Mouse (Mus musculus) MEL (cell line): Measurements from ENCODE around the gene Hist2h3c1. TPM values are rescaled to one million over a fixed set of nuclear protein-coding genes. Genes with fewer than 3 reads are reported as not detected.

Source experiments
- DNase-seq: peaks from one replicate; pipeline ENCODE4 v3.0.0; 2011; ENCODE audit warnings: low read depth, low spot score
- H3K27ac ChIP-seq: 2 replicates; pipeline ENCODE4 v1.5.1; 2012; ENCODE audit warnings: low read depth, mild to moderate bottlenecking, control low read depth, low read length, moderate library complexity; ENCODE audit not compliant: control insufficient read depth
- H3K27me3 ChIP-seq, 2 experiments: fragments of 150-350 bp in 1 of 2; sonication (generic) in 1 of 2; 2 replicates each; pipeline ENCODE4 v1.6.1; 2012; ENCODE audit warnings: low read length in 2 of 2, mild to moderate bottlenecking in 2 of 2, improper control_type of control experiment in 1 of 2, moderate library complexity in 1 of 2; ENCODE audit not compliant: insufficient read depth in 2 of 2, control insufficient read depth in 1 of 2
- H3K36me3 ChIP-seq, 2 experiments: 2 replicates each; pipeline ENCODE4 v1.6.1; 2012 to 2014; ENCODE audit warnings: low read length in 2 of 2, improper control_type of control experiment in 1 of 2, inconsistent platforms in 1 of 2, mild to moderate bottlenecking in 1 of 2; ENCODE audit not compliant: insufficient read depth in 2 of 2, control insufficient read depth in 1 of 2
- H3K4me1 ChIP-seq, 2 experiments: fragments of 150-350 bp in 1 of 2; sonication (generic) in 1 of 2; 2 replicates each; pipeline ENCODE4 v1.6.1; 2012; ENCODE audit warnings: low read length in 2 of 2, improper control_type of control experiment in 1 of 2, mild to moderate bottlenecking in 1 of 2; ENCODE audit not compliant: insufficient read depth in 2 of 2, control insufficient read depth in 1 of 2
- H3K4me3 ChIP-seq, 2 experiments: fragments of 150-350 bp in 1 of 2; sonication (generic) in 1 of 2; 2 replicates each; pipeline ENCODE4 v1.5.1; 2012; ENCODE audit warnings: low read depth in 2 of 2, low read length in 2 of 2, mild to moderate bottlenecking in 2 of 2, moderate library complexity in 2 of 2, control low read depth in 1 of 2, improper control_type of control experiment in 1 of 2; ENCODE audit not compliant: control insufficient read depth in 1 of 2, insufficient read depth in 1 of 2
- H3K79me2 ChIP-seq: 2 replicates; pipeline ENCODE4 v1.6.1; 2012; ENCODE audit warnings: mild to moderate bottlenecking, low read length, moderate library complexity; ENCODE audit not compliant: control insufficient read depth, poor library complexity, insufficient read depth
- H3K9ac ChIP-seq: 2 replicates; pipeline ENCODE4 v1.6.1; 2012; ENCODE audit warnings: low read depth, mild to moderate bottlenecking, control low read depth, low read length, moderate library complexity; ENCODE audit not compliant: control insufficient read depth, poor library complexity, severe bottlenecking
- H3K9me3 ChIP-seq: fragments of 150-350 bp; sonication (generic); replicated peaks from 2 replicates; pipeline ENCODE4 v1.6.1; 2012; ENCODE audit warnings: mild to moderate bottlenecking, low read length, improper control_type of control experiment, moderate library complexity; ENCODE audit not compliant: insufficient read depth
- KAT2A ChIP-seq: conservative IDR thresholded peaks from 2 replicates; pipeline ENCODE4 v1.6.1; 2012; ENCODE audit warnings: low read depth, low read length, improper control_type of control experiment, inconsistent platforms
- MAFK ChIP-seq: IDR thresholded peaks from 2 replicates; pipeline ENCODE4 v1.6.1; 2011; ENCODE audit warnings: low read depth, mild to moderate bottlenecking, low read length, improper control_type of control experiment, borderline replicate concordance
- MAX ChIP-seq: IDR thresholded peaks from 2 replicates; pipeline ENCODE4 v1.6.1; 2011; ENCODE audit warnings: low read length, improper control_type of control experiment
- MEF2A ChIP-seq: IDR thresholded peaks from 2 replicates; pipeline ENCODE4 v1.6.1; 2014; ENCODE audit warnings: low read depth, mild to moderate bottlenecking, inconsistent platforms, low read length, improper control_type of control experiment; ENCODE audit not compliant: poor library complexity, insufficient replicate concordance, severe bottlenecking; ENCODE audit errors: extremely low read depth
- POLR2AphosphoS5 ChIP-seq: IDR thresholded peaks from 2 replicates; pipeline ENCODE4 v1.6.1; 2012; ENCODE audit warnings: low read depth, borderline replicate concordance, mild to moderate bottlenecking, inconsistent platforms, low read length, moderate library complexity, mixed read lengths
- RCOR1 ChIP-seq: IDR thresholded peaks from 2 replicates; pipeline ENCODE4 v1.6.1; 2012; ENCODE audit warnings: low read depth, mild to moderate bottlenecking, inconsistent platforms, low read length, improper control_type of control experiment
- SIN3A ChIP-seq: IDR thresholded peaks from 2 replicates; pipeline ENCODE4 v1.6.1; 2012; ENCODE audit warnings: low read length, improper control_type of control experiment, inconsistent platforms
- TAL1 ChIP-seq: IDR thresholded peaks from 2 replicates; pipeline ENCODE4 v1.6.1; 2012; ENCODE audit warnings: mild to moderate bottlenecking, inconsistent platforms, low read length, moderate library complexity, mixed read lengths
- TBP ChIP-seq: IDR thresholded peaks from 2 replicates; pipeline ENCODE4 v1.8.0; 2011; ENCODE audit warnings: low read depth, low read length, improper control_type of control experiment
- UBTF ChIP-seq: IDR thresholded peaks from 2 replicates; pipeline ENCODE4 v1.6.1; 2012; ENCODE audit warnings: low read depth, mild to moderate bottlenecking, inconsistent platforms, low read length, improper control_type of control experiment, moderate library complexity, borderline replicate concordance; ENCODE audit not compliant: insufficient read depth
- USF1 ChIP-seq: IDR thresholded peaks from 2 replicates; pipeline ENCODE4 v1.6.1; 2014; ENCODE audit warnings: low read depth, mild to moderate bottlenecking, inconsistent platforms, low read length, improper control_type of control experiment, moderate library complexity
- polyA plus RNA-seq, 2 experiments: library from polyadenylated mRNA; stranded (reverse) in 1 of 2; unstranded in 1 of 2; fragments of >175 nt in 1 of 2; fragments of >200 nt in 1 of 2; gene quantifications; 2 replicates each; pipeline versions ENCODE4 v1.2.1 to v1.2.4; 2012; ENCODE audit warnings: low replicate concordance in 2 of 2, low read depth in 1 of 2; ENCODE audit not compliant: insufficient read length in 2 of 2, insufficient read depth in 1 of 2, missing spikeins in 1 of 2
- total RNA-seq: library from RNA; depleted of rRNA; stranded (reverse); fragments of 300-350 nt; gene quantifications from 2 replicates; pipeline ENCODE4 v1.2.3, GENCODE M21; 2012

Gene Hist2h3c1
- total and polyA plus RNA-seq, 3 experiments, result 1.5 TPM; not detected in 2

GRCm38 (mm10) chr3:96266132-96266710 lies 19.7 kb downstream of the Hist2h3c1 start:
- TF ChIP-seq KAT2A (no peak), TAL1 (peak; percentile 90)
- peak overlapping the region; percentile 50 for H3K9ac ChIP-seq
- peaks cover 0 to 37% of the 10 kb centered on the region in 2 experiments; a peak in 2 of 4 replicates for H3K36me3 ChIP-seq
- no peaks in the 10 kb centered on the region for H3K9me3 ChIP-seq
- H3K27me3 ChIP-seq, result no peaks in the 10 kb centered on the region
- DNase-seq, result peak; percentile 87
- no peak overlapping the region for H3K4me3 ChIP-seq
- H3K27ac ChIP-seq, result peak overlapping the region; percentile 61
- peaks cover 0 to 24% of the 10 kb centered on the region in 2 experiments; a peak in 2 of 4 replicates for H3K4me1 ChIP-seq
- peaks cover 8% of the 10 kb centered on the region; the same call in 1 of the 2 replicates for H3K79me2 ChIP-seq

GRCm38 (mm10) chr3:96267541-96267940 lies 21.1 kb downstream of the Hist2h3c1 start:
- Histone ChIP-seq H3K9ac (peak overlapping the region; percentile 71), H3K4me3 (peak overlapping the region; percentile 51 to 57), H3K27me3 (no peaks in the 10 kb centered on the region), H3K4me1 (peaks cover 0 to 18% of the 10 kb centered on the region in 2 experiments; a peak in 2 of 4 replicates), H3K27ac (peak overlapping the region; percentile 96), H3K79me2 (peaks cover 8% of the 10 kb centered on the region; the same call in 1 of the 2 replicates), H3K9me3 (no peaks in the 10 kb centered on the region), H3K36me3 (peaks cover 0 to 31% of the 10 kb centered on the region in 2 experiments; a peak in 2 of 4 replicates)
- TF ChIP-seq UBTF, result no peak
- peak; percentile 72 for DNase-seq

GRCm38 (mm10) chr3:96268051-96268775 lies 21.7 kb downstream of the Hist2h3c1 start, which contains the start of gene Hist2h3b:
Gene Hist2h3b (plus strand): TSS chr3:96268654.
- no peaks in the 10 kb centered on the region for H3K27me3 ChIP-seq
- peaks cover 0 to 18% of the 10 kb centered on the region in 2 experiments; a peak in 2 of 4 replicates for H3K4me1 ChIP-seq
- peak within 1 kb of the TSS; percentile 73 for H3K9ac ChIP-seq
- H3K4me3 ChIP-seq, result peak within 1 kb of the TSS; percentile 56 to 57
- H3K9me3 ChIP-seq, result no peaks in the 10 kb centered on the region
- H3K79me2 ChIP-seq, result peaks cover 8% of the 10 kb centered on the region; the same call in 1 of the 2 replicates
- TF ChIP-seq MEF2A, result no peak
- TF ChIP-seq USF1, result no peak
- no peak for TF ChIP-seq MAFK
- no peak for TF ChIP-seq TBP
- no peak for TF ChIP-seq SIN3A
- peak; percentile 94; the same call in 1 of the 2 replicates for TF ChIP-seq POLR2AphosphoS5
- TF ChIP-seq MAX, result no peak
- TF ChIP-seq RCOR1, result no peak
- DNase-seq, result peak; percentile 99
- H3K36me3 ChIP-seq, result peaks cover 0 to 31% of the 10 kb centered on the region in 2 experiments; a peak in 2 of 4 replicates
- peak within 1 kb of the TSS; percentile 96 for H3K27ac ChIP-seq
